Mouse (Mus musculus) thymus, postnatal 36 days (tissue): Measurements from ENCODE around the gene Naga.

Experiments
- DNase-seq, 2 experiments: peaks; one replicate each; pipeline ENCODE4 v3.0.0; 2022; ENCODE audit warnings: mixed read lengths in 2 of 2

The Naga gene

GRCm38 (mm10) chr15:82337875-82338274 is 850 bp downstream of the Naga start:
- no peak for DNase-seq

GRCm38 (mm10) chr15:82336629-82337028 is 2.1 kb downstream of the Naga start:
- DNase-seq, result no peak

GRCm38 (mm10) chr15:82335194-82335593 is 3.5 kb downstream of the Naga start:
- DNase-seq, result no peak

- no peak for DNase-seq
These were observed 13.3 kb downstream of the Naga start for GRCm38 (mm10) chr15:82325382-82325781.

- no peak for DNase-seq
These were observed 16.5 kb downstream of the Naga start for GRCm38 (mm10) chr15:82322195-82322594.

GRCm38 (mm10) chr15:82319613-82320012 is 19.1 kb downstream of the Naga start:
- DNase-seq, result no peak

- no peak for DNase-seq
These were observed 20.9 kb downstream of the Naga start for GRCm38 (mm10) chr15:82317839-82318238.

GRCm38 (mm10) chr15:82308416-82308815 is 30.3 kb downstream of the Naga start:
- no peak for DNase-seq

GRCm38 (mm10) chr15:82307107-82307506 is 31.6 kb downstream of the Naga start:
- DNase-seq, result no peak

GRCm38 (mm10) chr15:82298764-82299561 is 39.8 kb downstream of the Naga start, which contains the start of gene Wbp2nl:
Gene Wbp2nl, plus strand, starts transcription at chr15:82298954.
- DNase-seq, result no peak

- DNase-seq, result no peak
These were observed 44.7 kb downstream of the Naga start for GRCm38 (mm10) chr15:82294059-82294458.

GRCm38 (mm10) chr15:82293271-82293711 is 45.4 kb downstream of the Naga start:
- no peak for DNase-seq

GRCm38 (mm10) chr15:82292851-82293250 is 45.9 kb downstream of the Naga start:
- DNase-seq, result no peak

GRCm38 (mm10) chr15:82290252-82290651 is 48.5 kb downstream of the Naga start:
- no peak for DNase-seq

GRCm38 (mm10) chr15:82286157-82286556 is 52.6 kb downstream of the Naga start:
- DNase-seq, result no peak

- no peak for DNase-seq
These were observed 58.1 kb downstream of the Naga start for GRCm38 (mm10) chr15:82280638-82281037.
